Mouse (Mus musculus) brain, embryonic 14.5 days (tissue): Measurements from ENCODE around the gene Pfdn5.

Experiments
- CTCF ChIP-seq: fragments of 200-500 bp; IDR thresholded peaks from 2 replicates; pipeline ENCODE4 v1.5.1; 2012; ENCODE audit warnings: inconsistent platforms, mild to moderate bottlenecking, moderate library complexity, borderline replicate concordance; ENCODE audit not compliant: insufficient read depth, insufficient read length; ENCODE audit errors: extremely low read depth
- POLR2A ChIP-seq: fragments of 200-500 bp; IDR thresholded peaks from 2 replicates; pipeline ENCODE4 v1.6.1; 2012; ENCODE audit warnings: mild to moderate bottlenecking, inconsistent platforms, borderline replicate concordance; ENCODE audit not compliant: poor library complexity, insufficient read depth, insufficient read length, severe bottlenecking; ENCODE audit errors: extremely low read depth

DNA sequence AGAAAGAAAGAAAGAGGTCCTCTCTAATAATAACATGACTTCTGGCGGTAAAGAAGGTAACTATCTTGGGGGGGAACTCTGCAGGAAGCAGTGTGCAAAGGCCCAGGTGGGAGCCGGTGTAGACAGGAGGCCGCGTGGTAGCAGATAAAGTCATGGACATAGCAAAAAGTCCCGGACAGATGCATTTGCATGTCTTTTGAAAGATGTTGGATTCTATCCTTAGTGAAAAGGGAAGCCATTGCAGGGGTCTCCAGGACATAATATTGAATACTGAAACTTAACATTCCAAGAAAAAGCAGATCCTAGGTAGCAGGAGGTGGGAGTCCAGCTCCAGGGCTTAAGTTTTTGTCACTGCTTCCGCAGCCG, 47.2 kb upstream of the Pfdn5 start:
- no peak for TF ChIP-seq CTCF
- no peak for TF ChIP-seq POLR2A
